Mouse (Mus musculus) heart, postnatal 25 days (tissue): ENCODE measurements around the gene Sec24d. TPM values are rescaled to one million over a fixed set of nuclear protein-coding genes. Genes with fewer than 3 reads are reported as not detected.
A peak's percentile ranks its signal among the peaks of the same experiment; 100 is the strongest.

Source experiments
- DNase-seq: peaks from one replicate; pipeline ENCODE4 v3.0.0; 2022; ENCODE audit warnings: low spot score
- intact Hi-C: fragments of 180-260 bp; cut with DNase I; formaldehyde crosslinking; loops from one replicate; pipeline ENCODE4 v1.15.1; 2025
- total RNA-seq, 2 experiments: library from RNA; stranded (reverse); gene quantifications; 2 replicates each; pipeline ENCODE4 v1.2.3; 2021

Sec24d gene
- total RNA-seq, 2 experiments from 2014 or later: 41.4 to 41.8 TPM

DNA sequence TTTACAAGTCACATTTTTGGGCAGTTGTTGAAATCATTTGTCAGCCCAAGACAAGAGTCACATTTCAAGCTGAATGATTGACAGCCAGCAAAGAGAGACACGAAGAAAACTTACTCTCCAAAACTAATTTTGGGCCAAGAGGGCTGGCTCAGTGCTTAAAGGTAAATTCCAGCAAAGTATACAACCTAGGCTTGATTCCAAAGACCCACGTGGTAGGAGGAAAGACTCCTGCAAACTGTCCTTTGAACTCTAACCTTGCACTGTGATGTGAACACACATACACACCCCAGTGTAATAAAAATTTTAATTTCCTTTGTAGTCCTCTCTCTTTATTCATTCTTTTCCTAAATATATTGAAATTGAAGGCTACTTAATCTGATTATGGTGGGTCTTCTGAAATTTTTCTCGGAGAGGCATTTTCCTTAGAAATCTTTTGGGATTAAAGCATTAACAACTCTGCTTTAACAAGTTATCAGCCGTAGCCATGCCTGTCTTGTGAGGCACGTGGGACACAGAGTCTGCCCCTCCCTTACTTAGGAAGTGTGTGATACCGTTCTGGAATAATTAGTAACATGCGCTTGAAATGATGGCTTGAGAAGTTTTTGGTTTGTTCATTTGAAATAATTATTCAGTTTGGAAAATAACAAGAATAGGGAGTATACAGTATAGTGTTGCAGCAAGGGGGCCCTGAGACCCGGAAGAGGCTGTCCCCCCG is 21.8 kb downstream of the Sec24d start:
- intact Hi-C loops: no loop called here

GRCm38 (mm10) chr3:123291670-123292069 is 24.4 kb downstream of the Sec24d start:
- intact Hi-C loops: no loop called here
- no peak for DNase-seq

More for the DNA sequence above, 21.8 kb downstream of the Sec24d start:
- DNase-seq: no peak

- intact Hi-C loops: no loop called here
- no peak for DNase-seq
These were observed 29.4 kb downstream of the Sec24d start for GRCm38 (mm10) chr3:123296654-123297053.

DNA sequence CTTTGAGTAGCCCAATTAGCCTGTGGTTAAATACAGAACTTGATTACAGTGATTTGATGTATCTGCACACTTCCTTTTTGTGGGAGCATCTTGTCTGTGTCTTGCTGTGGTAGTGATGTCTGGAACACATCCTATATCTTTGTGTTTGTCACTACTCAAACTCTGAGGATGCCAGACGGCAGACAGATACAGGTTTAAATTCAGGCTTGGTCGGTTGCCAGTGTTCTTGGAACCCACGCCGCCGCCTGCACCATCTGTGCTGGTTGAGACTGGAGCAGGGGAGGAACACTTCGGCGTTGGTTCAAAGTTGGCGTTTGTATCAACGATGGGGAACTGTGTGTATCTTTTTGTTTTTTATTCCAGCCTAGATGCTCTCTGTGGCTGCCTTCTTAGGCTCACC is 31.0 kb downstream of the Sec24d start:
- intact Hi-C loops: no loop called here

GRCm38 (mm10) chr3:123301521-123301920 is 34.3 kb downstream of the Sec24d start:
- intact Hi-C loops: no loop called here
- DNase-seq: no peak

More for the DNA sequence above, 31.0 kb downstream of the Sec24d start:
- no peak for DNase-seq

DNA sequence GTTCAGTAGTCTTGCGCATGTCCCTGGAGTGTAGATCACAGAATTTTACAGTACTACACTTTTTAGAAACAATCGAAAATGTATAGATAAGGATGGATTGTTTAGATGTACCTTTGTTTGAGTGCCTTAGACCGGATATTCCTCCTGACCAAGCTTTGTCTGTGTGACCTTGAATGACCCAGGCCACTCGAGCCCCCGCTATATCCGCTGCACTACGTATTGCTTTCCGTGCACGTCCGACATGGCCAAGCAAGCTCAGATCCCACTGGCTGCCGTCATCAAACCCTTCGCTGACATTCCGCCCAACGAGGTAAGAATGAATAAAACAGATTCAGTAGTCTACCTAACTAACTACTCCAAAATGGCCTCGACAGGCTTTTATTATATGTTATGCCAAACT is 38.4 kb downstream of the Sec24d start:
- intact Hi-C loops: no loop called here
- DNase-seq: no peak

DNA sequence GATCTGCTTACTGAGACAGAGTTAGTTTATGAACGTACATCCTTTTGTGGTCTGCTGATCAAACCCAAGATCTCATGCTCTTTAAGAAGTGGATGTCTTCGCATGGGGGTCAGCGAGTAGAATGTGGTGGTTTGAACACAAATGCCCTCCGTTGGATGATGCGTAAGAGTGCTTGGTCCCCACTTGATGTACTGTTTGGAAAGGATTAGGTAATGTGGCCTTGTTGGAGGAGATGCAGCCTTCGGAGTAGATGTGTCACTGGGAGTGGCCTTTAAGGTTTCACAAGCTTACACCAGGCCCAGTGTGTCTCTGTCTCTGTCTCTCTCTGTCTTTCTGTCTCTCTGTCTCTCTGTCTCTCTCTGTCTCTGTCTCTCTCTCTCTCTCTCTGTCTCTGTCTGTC is 40.2 kb downstream of the Sec24d start:
- DNase-seq: no peak
- intact Hi-C loops: no loop called here

GRCm38 (mm10) chr3:123309141-123309540 is 41.9 kb downstream of the Sec24d start:
- intact Hi-C loops: no loop called here
- DNase-seq: no peak

DNA sequence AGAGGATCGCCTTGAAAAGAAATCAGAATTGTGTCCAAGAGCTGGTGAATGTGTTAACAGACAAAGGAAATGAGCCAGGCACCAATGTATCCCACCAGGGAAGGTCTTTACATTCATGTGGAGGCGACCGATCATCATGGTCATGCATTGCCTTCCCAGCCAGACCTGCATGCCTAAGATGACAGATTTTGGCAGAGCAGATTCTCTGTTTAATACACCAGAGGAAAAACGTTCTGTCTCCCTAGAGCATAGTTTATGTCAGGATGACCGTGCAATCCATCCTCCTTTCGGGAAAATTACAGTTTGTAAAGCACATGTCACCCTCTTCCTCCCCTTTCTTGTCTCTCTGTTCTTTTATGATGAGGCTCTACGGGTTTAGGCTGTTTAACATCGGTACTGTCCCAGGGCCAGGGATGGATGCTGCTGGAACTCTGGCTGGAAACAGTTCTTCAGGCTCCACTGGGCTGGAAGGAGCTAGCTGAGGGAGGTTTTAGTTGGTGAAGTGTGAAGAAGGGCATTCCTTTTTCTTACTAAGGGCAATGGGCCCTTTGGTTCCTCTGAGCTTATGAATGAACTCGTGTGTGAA is 45.3 kb downstream of the Sec24d start:
- intact Hi-C loops: no loop called here
- no peak for DNase-seq

GRCm38 (mm10) chr3:123313477-123313876 is 46.2 kb downstream of the Sec24d start:
- intact Hi-C loops: no loop called here
- no peak for DNase-seq

DNA sequence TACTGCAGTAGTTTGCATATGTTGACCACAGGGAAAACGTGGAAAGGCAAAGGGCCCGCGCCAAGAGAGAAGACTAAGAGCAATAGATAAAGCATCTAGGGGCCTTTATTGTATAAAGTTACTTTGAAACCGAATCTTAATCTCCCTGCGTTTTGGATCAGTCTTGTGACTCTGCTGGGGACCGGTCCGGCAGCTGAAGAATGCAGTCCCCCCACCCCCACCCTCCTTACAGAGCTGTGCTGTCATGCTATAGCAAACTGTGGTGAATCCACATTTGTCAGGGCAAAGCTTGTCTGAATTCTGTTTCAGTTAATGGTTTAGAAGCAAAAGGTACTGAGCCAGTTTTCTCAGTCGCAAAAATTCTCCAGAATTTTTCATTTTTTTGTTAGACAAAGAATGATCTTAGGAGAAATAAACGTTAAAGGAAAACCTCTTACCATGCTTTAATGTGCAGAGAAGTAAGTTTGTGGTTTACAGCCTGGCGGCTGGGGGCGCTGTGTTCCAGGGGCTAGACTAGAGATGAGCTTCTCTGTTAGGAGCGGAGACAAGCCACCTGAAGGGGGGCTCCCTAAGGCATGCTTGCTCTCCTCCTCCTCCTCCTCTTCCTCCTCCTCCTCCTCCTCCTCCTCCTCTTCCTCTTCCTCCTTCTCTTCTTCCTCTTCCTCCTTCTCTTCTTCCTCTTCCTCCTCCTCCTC is 46.8 kb downstream of the Sec24d start:
- DNase-seq: no peak

GRCm38 (mm10) chr3:123316066-123316465 is 48.8 kb downstream of the Sec24d start:
- intact Hi-C loops: no loop called here

More for the DNA sequence above, 46.8 kb downstream of the Sec24d start:
- intact Hi-C loops: no loop called here

DNA sequence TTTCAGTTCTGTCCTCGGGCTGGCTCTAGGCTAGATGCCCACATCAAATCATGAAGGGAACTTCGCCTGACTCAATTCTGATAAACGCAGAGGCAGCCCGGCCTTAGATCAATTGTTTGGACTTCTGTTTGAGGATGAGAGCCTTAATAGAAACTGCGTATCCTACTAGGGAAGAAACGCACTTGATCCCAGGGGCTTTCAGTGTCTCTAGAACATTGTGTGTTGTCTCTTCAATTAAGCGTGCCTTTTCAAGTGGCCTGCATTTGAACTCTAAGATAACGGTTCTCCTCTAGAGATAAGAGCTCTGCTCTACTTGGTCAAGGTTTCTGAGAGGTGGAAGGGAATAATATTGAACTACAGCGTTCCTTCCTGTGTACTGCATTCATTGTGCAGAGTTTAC is 49.8 kb downstream of the Sec24d start:
- DNase-seq: no peak
- intact Hi-C loops: no loop called here

More at GRCm38 (mm10) chr3:123316066-123316465, 48.8 kb downstream of the Sec24d start:
- DNase-seq: no peak

DNA sequence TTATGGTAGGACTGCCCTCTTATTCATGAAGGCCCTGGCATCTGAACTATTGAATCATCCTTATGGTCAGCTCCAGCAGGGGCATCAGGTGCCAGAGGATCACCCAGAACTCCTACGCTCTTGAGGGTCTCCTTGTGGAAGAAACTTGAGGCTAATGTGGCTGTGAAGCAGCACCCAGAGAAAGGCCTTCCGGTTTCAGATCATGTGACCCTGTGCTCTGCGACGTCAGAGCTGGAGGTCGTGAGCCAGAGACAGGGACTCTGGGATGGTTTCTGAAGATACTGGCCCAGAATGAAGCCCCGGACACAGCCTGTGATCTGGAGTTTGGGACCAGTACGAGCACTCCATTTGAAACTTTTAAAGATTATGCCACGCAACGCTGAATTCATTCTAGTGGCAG is 53.1 kb downstream of the Sec24d start:
- intact Hi-C loops: no loop called here

GRCm38 (mm10) chr3:123321612-123322011 is 54.4 kb downstream of the Sec24d start:
- intact Hi-C loops: loop anchor here (1.0 to 2.0 kb wide), 3 partner anchors 31 to 156 kb away; no protein-coding TSS in a partner anchor
- DNase-seq: peak; percentile 83

More for the DNA sequence above, 53.1 kb downstream of the Sec24d start:
- no peak for DNase-seq

DNA sequence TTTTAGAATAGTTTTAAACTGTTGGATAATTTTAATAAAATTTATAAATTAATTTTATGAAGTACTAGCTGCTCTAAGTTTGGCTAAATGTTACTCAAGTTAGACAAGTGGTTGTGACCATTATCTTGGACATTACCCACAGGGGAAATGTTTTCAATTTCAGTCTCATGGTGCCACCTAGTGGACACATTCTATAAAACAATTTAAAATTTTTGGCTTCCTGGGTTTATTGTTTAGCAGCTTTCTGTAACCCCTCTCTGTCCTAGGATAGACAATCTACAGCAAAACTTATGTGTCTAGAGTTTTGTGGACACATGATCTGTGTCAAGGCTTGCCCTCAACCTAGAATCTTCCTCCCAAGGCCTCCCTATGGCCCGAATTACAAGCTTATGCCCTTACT is 54.9 kb downstream of the Sec24d start:
- intact Hi-C loops: loop anchor here (1.0 to 2.0 kb wide), 3 partner anchors 31 to 157 kb away; no protein-coding TSS in a partner anchor
- no peak for DNase-seq

- intact Hi-C loops: no loop called here
- DNase-seq: no peak
These were observed 57.1 kb downstream of the Sec24d start for GRCm38 (mm10) chr3:123324326-123324725.

GRCm38 (mm10) chr3:123329251-123329650 is 62.0 kb downstream of the Sec24d start:
- intact Hi-C loops: no loop called here

GRCm38 (mm10) chr3:123330221-123330620 is 63.0 kb downstream of the Sec24d start:
- intact Hi-C loops: no loop called here
- DNase-seq: no peak

More at GRCm38 (mm10) chr3:123329251-123329650, 62.0 kb downstream of the Sec24d start:
- peak; percentile 63 for DNase-seq

- intact Hi-C loops: no loop called here
- no peak for DNase-seq
These were observed 65.2 kb downstream of the Sec24d start for GRCm38 (mm10) chr3:123332330-123333054.
